In the genomic region with DNA sequence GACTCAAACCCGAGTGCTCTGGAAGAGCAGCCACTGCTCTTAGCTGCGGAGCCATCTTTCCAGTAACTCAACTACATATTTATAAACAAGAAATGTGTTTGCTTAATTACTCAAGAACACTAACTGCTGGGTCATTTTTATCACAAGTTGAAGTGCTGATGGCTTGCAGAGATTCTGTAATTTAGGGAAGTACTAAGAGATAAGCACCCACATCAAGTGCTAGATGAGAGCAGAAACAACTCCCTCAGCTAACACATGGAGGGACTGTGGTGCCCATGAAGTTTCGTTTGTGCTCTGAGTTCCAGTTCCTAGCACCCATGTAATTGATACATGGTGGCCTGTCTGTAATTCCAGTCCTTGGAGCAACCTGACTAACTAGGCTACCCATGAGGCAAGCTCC, we compare ENCODE assay signal across 29 mouse cellular contexts.
"Had no signal": no experiment of that assay in that cellular context is flagged by ENCODE, and none has a peak within 500 bp of the region (broad histone marks: within the 10 kb centered on the region; RNA-seq: fewer than 3 reads in every experiment).

No protein-coding gene starts in this region.

- H3K4me1 ChIP-seq: limb, embryonic 10.5 days; limb, embryonic 12.5 days; limb, embryonic 13.5 days; limb, embryonic 15.5 days; liver, embryonic 12.5 days; liver, embryonic 13.5 days; liver, embryonic 15.5 days; lung, embryonic 15.5 days; midbrain, embryonic 10.5 days; midbrain, embryonic 12.5 days; midbrain, embryonic 13.5 days; midbrain, embryonic 15.5 days had no signal

- ATAC-seq: liver, embryonic 12.5 days; liver, postnatal 0 days; lung, postnatal 0 days; midbrain, embryonic 13.5 days; midbrain, embryonic 15.5 days; midbrain, embryonic 16.5 days had no signal

- H3K9me3 ChIP-seq: limb, embryonic 10.5 days; limb, embryonic 12.5 days; limb, embryonic 13.5 days; limb, embryonic 15.5 days; liver, embryonic 12.5 days; liver, embryonic 13.5 days; liver, embryonic 15.5 days; lung, embryonic 15.5 days; megakaryocyte, embryonic 14.5 days; midbrain, embryonic 10.5 days; midbrain, embryonic 12.5 days; midbrain, embryonic 13.5 days; midbrain, embryonic 15.5 days had no signal

- H3K36me3 ChIP-seq: limb, embryonic 10.5 days; limb, embryonic 12.5 days; lung, embryonic 15.5 days had no signal

- H3K27me3 ChIP-seq: limb, embryonic 12.5 days; limb, embryonic 13.5 days; limb, embryonic 15.5 days; liver, embryonic 12.5 days; liver, embryonic 13.5 days; liver, embryonic 15.5 days; lung, embryonic 15.5 days; megakaryocyte, embryonic 14.5 days; midbrain, embryonic 12.5 days; midbrain, embryonic 13.5 days; midbrain, embryonic 15.5 days had no signal

- H3K9ac ChIP-seq: limb, embryonic 12.5 days; limb, embryonic 13.5 days; limb, embryonic 15.5 days; liver, embryonic 12.5 days; liver, embryonic 13.5 days; liver, embryonic 14.5 days; liver, embryonic 15.5 days; liver, postnatal 0 days; lung, embryonic 14.5 days; lung, embryonic 15.5 days; midbrain, embryonic 12.5 days; midbrain, embryonic 13.5 days; midbrain, embryonic 15.5 days had no signal

- H3K27ac ChIP-seq: limb, embryonic 10.5 days; limb, embryonic 12.5 days; limb, embryonic 13.5 days; limb, embryonic 15.5 days; liver, embryonic 12.5 days; liver, embryonic 13.5 days; liver, embryonic 14.5 days; liver, embryonic 15.5 days; lung, embryonic 15.5 days; macrophage; midbrain, embryonic 10.5 days; midbrain, embryonic 12.5 days; midbrain, embryonic 13.5 days; midbrain, embryonic 15.5 days had no signal

- H3K4me3 ChIP-seq: limb, embryonic 10.5 days; limb, embryonic 12.5 days; limb, embryonic 13.5 days; limb, embryonic 15.5 days; liver, embryonic 12.5 days; liver, embryonic 13.5 days; liver, embryonic 15.5 days; lung, embryonic 15.5 days; megakaryocyte, embryonic 14.5 days; midbrain, embryonic 10.5 days; midbrain, embryonic 12.5 days; midbrain, embryonic 13.5 days; midbrain, embryonic 15.5 days; myocyte had no signal

- DNase-seq: left cerebral cortex, postnatal 4 days; liver; liver, embryonic 13.5 days; liver, postnatal 0 days; lung, adult 18-20 months; lung, adult 2 months; lung, embryonic 14.5 days; lung, postnatal 10 days; lung, postnatal 14 days; lung, postnatal 36 days; lung, postnatal 4 days; midbrain, embryonic 14.5 days had no signal
